Mouse (Mus musculus): ENCODE results near the gene Thbs2. TPM values are rescaled to one million over a fixed set of nuclear protein-coding genes. Genes with fewer than 3 reads are reported as not detected.

Gene Thbs2
- polyA plus RNA-seq, 1 experiment from 2014 or later: 2.4 TPM

DNA sequence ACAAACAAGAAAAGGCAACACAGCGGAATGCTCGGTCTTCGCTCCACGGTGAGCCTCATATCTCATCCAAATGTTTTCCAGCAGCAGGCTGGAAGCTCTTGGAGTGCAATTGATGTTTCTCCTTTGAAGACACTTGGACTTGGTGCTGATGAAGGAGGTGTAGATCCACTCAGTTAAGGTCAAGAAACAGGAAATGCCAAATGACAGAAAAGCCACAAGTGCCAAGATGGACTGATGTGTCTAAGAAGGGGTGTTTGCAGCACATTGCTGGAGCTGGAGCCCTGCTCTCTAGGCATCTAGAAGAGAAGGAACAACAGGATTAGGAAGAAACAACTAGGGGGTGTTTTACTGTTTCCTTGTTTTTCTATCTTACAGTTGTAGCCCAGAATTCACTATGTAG lies 26.8 kb downstream of the Thbs2 start:
- Histone ChIP-seq H3K4me1 (replicated peaks; ENCODE audit: control insufficient read depth, insufficient read depth, low read length) (no peaks in the 10 kb centered on the region), H3K27me3 (ENCODE audit: control insufficient read depth, insufficient read depth, low read length) (no peaks in the 10 kb centered on the region), H3K9ac (ENCODE audit: low read length) (no peak overlapping the region), H3K4me3 (ENCODE audit: low read depth, low read length) (no peak overlapping the region), H3K36me3 (ENCODE audit: control insufficient read depth, insufficient read depth, low read length) (no peaks in the 10 kb centered on the region), H3K9me3 (ENCODE audit: control insufficient read depth, low read length) (no peaks in the 10 kb centered on the region), H3K4me2 (ENCODE audit: low read depth, low read length, severe bottlenecking) (no peak overlapping the region), H3K27ac (ENCODE audit: low read depth, low read length) (no peak overlapping the region)
- ATAC-seq (replicated peaks; ENCODE audit: low FRiP score) (no peak), DNase-seq (ENCODE audit: low spot score) (peak; percentile 17)
- 86% methylated on average over 4 of the region's 4 CpGs for WGBS

- ATAC-seq (replicated peaks; ENCODE audit: low FRiP score) (no peak), DNase-seq (ENCODE audit: low spot score) (peak; percentile 11)
- no peak overlapping the region for H3K27ac ChIP-seq (ENCODE audit: low read depth, low read length)
- no peaks in the 10 kb centered on the region for H3K9me3 ChIP-seq (ENCODE audit: control insufficient read depth, low read length)
- no peaks in the 10 kb centered on the region for H3K4me1 ChIP-seq (replicated peaks; ENCODE audit: control insufficient read depth, insufficient read depth, low read length)
- WGBS: 74% methylated on average over 2 of the region's 2 CpGs
- no peak overlapping the region for H3K4me3 ChIP-seq (ENCODE audit: low read depth, low read length)
- no peak overlapping the region for H3K4me2 ChIP-seq (ENCODE audit: low read depth, low read length, severe bottlenecking)
- H3K9ac ChIP-seq (ENCODE audit: low read length): no peak overlapping the region
- H3K27me3 ChIP-seq (ENCODE audit: control insufficient read depth, insufficient read depth, low read length): no peaks in the 10 kb centered on the region
- H3K36me3 ChIP-seq (ENCODE audit: control insufficient read depth, insufficient read depth, low read length): no peaks in the 10 kb centered on the region
These were observed 27.6 kb downstream of the Thbs2 start for GRCm38 (mm10) chr17:14666451-14666850.

DNA sequence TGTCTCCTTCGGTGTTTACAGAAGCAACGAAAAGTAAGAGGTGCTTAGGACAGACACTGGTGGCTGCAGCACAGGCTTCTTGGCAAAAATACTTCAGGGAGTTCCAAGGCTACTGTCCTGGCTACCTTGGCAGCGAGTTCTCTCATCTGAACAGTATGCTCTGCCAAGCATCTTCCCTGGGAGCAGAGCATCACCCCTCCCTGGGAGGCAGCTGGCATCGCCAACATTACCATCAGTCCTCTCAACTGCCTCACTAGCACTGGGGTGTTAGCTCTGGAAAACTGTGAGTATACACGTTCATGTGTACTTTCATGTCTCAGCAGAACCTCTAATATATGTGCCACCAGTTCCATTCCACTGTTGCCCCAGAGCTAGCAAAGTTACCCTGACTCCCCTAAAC lies 30.7 kb downstream of the Thbs2 start:
- ATAC-seq (replicated peaks; ENCODE audit: low FRiP score): no peak
- Histone ChIP-seq H3K36me3 (ENCODE audit: control insufficient read depth, insufficient read depth, low read length) (no peaks in the 10 kb centered on the region), H3K4me1 (replicated peaks; ENCODE audit: control insufficient read depth, insufficient read depth, low read length) (no peaks in the 10 kb centered on the region), H3K27ac (ENCODE audit: low read depth, low read length) (no peak overlapping the region), H3K4me2 (ENCODE audit: low read depth, low read length, severe bottlenecking) (no peak overlapping the region), H3K9ac (ENCODE audit: low read length) (no peak overlapping the region), H3K27me3 (ENCODE audit: control insufficient read depth, insufficient read depth, low read length) (no peaks in the 10 kb centered on the region), H3K9me3 (ENCODE audit: control insufficient read depth, low read length) (no peaks in the 10 kb centered on the region), H3K4me3 (ENCODE audit: low read depth, low read length) (no peak overlapping the region)
- DNase-seq (ENCODE audit: low spot score): no peak
- WGBS: 80% methylated on average over 5 of the region's 5 CpGs

DNA sequence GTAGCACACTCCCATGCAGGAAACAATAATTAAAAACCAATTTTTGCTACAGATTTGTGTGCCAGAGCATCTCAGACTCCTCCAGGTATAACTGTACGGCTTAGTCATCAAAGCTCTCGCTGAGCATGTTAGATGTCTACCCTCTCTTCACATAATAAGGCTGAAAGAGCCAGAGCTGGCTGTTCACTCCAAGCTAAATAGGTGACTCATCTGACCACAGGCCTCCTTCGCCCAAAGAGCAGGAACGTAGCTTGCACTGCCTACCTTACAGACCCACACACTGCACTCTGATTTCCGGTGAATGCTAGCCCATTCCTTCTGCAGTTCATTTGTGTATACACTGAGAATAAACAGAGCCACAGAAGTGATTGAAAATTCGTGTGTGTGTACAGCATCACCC lies 31.6 kb downstream of the Thbs2 start:
- no peaks in the 10 kb centered on the region for H3K9me3 ChIP-seq (ENCODE audit: control insufficient read depth, low read length)
- no peak for ATAC-seq (replicated peaks; ENCODE audit: low FRiP score)
- H3K9ac ChIP-seq (ENCODE audit: low read length): no peak overlapping the region
- H3K4me1 ChIP-seq (replicated peaks; ENCODE audit: control insufficient read depth, insufficient read depth, low read length): no peaks in the 10 kb centered on the region
- no peaks in the 10 kb centered on the region for H3K27me3 ChIP-seq (ENCODE audit: control insufficient read depth, insufficient read depth, low read length)
- no peaks in the 10 kb centered on the region for H3K36me3 ChIP-seq (ENCODE audit: control insufficient read depth, insufficient read depth, low read length)
- H3K4me3 ChIP-seq (ENCODE audit: low read depth, low read length): no peak overlapping the region
- no peak overlapping the region for H3K4me2 ChIP-seq (ENCODE audit: low read depth, low read length, severe bottlenecking)
- DNase-seq (ENCODE audit: low spot score): no peak
- H3K27ac ChIP-seq (ENCODE audit: low read depth, low read length): no peak overlapping the region
- 89% methylated on average over 6 of the region's 6 CpGs for WGBS

DNA sequence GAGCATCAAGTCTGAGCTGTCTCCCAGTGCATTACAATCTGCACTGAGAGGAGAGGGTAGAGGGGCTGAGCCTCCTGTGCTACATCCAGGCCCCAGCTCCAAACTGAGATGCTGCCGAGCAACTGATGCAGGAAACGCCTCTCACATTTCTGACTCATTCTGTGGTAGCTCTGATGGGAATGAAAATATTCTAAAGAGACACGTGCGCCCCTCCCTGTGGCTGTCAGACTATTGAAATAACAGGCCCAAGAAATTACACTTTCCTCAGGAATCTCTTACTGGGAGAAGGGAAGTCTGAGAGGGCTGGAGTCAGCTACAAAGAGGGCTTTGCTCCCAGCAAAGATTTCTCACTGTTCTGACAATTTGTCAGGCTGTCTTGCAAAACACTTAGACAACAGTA lies 34.3 kb downstream of the Thbs2 start:
- no peak for DNase-seq (ENCODE audit: low spot score)
- H3K9ac ChIP-seq (ENCODE audit: low read length): no peak overlapping the region
- H3K9me3 ChIP-seq (ENCODE audit: control insufficient read depth, low read length): no peaks in the 10 kb centered on the region
- H3K4me2 ChIP-seq (ENCODE audit: low read depth, low read length, severe bottlenecking): no peak overlapping the region
- H3K27me3 ChIP-seq (ENCODE audit: control insufficient read depth, insufficient read depth, low read length): no peaks in the 10 kb centered on the region
- 68% methylated on average over 4 of the region's 4 CpGs for WGBS
- H3K4me1 ChIP-seq (replicated peaks; ENCODE audit: control insufficient read depth, insufficient read depth, low read length): no peaks in the 10 kb centered on the region
- H3K36me3 ChIP-seq (ENCODE audit: control insufficient read depth, insufficient read depth, low read length): no peaks in the 10 kb centered on the region
- no peak for ATAC-seq (replicated peaks; ENCODE audit: low FRiP score)
- H3K4me3 ChIP-seq (ENCODE audit: low read depth, low read length): no peak overlapping the region
- no peak overlapping the region for H3K27ac ChIP-seq (ENCODE audit: low read depth, low read length)

GRCm38 (mm10) chr17:14658123-14658522 lies 35.9 kb downstream of the Thbs2 start:
- DNase-seq (ENCODE audit: low spot score) (no peak), ATAC-seq (replicated peaks; ENCODE audit: low FRiP score) (no peak)
- Histone ChIP-seq H3K27me3 (ENCODE audit: control insufficient read depth, insufficient read depth, low read length) (no peaks in the 10 kb centered on the region), H3K9ac (ENCODE audit: low read length) (no peak overlapping the region), H3K9me3 (ENCODE audit: control insufficient read depth, low read length) (no peaks in the 10 kb centered on the region), H3K4me1 (replicated peaks; ENCODE audit: control insufficient read depth, insufficient read depth, low read length) (no peaks in the 10 kb centered on the region), H3K4me3 (ENCODE audit: low read depth, low read length) (no peak overlapping the region), H3K27ac (ENCODE audit: low read depth, low read length) (no peak overlapping the region), H3K4me2 (ENCODE audit: low read depth, low read length, severe bottlenecking) (no peak overlapping the region), H3K36me3 (ENCODE audit: control insufficient read depth, insufficient read depth, low read length) (no peaks in the 10 kb centered on the region)
- WGBS: 76% methylated on average over 2 of the region's 2 CpGs

GRCm38 (mm10) chr17:14657123-14657522 lies 36.9 kb downstream of the Thbs2 start:
- peak; percentile 7 for DNase-seq (ENCODE audit: low spot score)
- Histone ChIP-seq H3K4me1 (replicated peaks; ENCODE audit: control insufficient read depth, insufficient read depth, low read length) (no peaks in the 10 kb centered on the region), H3K4me3 (ENCODE audit: low read depth, low read length) (no peak overlapping the region), H3K27me3 (ENCODE audit: control insufficient read depth, insufficient read depth, low read length) (no peaks in the 10 kb centered on the region), H3K9ac (ENCODE audit: low read length) (no peak overlapping the region), H3K36me3 (ENCODE audit: control insufficient read depth, insufficient read depth, low read length) (no peaks in the 10 kb centered on the region), H3K27ac (ENCODE audit: low read depth, low read length) (no peak overlapping the region), H3K4me2 (ENCODE audit: low read depth, low read length, severe bottlenecking) (no peak overlapping the region), H3K9me3 (ENCODE audit: control insufficient read depth, low read length) (no peaks in the 10 kb centered on the region)
- ATAC-seq (replicated peaks; ENCODE audit: low FRiP score): no peak

DNA sequence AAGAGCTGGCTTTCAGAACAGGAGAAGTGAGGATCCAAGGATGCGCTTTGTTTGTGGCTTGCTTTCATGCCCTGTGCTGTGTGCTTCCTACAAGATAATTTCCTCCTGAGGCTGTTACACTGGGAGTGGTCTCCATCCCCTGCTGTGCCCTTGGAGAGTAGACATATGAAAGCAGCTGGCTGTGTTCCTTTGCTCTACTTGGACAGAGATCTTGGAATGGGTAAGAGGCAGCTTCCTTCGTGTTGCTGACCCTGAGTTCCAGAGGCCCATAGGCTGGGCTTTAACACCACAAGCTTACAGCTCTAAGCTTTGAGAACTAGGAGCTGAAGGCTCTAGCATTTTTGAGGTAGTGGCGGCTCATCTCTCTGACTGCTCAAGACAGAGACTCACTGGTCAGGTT lies 39.1 kb downstream of the Thbs2 start:
- WGBS: 81% methylated on average over 3 of the region's 3 CpGs
- ATAC-seq (replicated peaks; ENCODE audit: low FRiP score): no peak
- H3K4me2 ChIP-seq (ENCODE audit: low read depth, low read length, severe bottlenecking): no peak overlapping the region
- no peak overlapping the region for H3K4me3 ChIP-seq (ENCODE audit: low read depth, low read length)
- DNase-seq (ENCODE audit: low spot score): no peak
- no peak overlapping the region for H3K9ac ChIP-seq (ENCODE audit: low read length)
- no peaks in the 10 kb centered on the region for H3K27me3 ChIP-seq (ENCODE audit: control insufficient read depth, insufficient read depth, low read length)
- no peak overlapping the region for H3K27ac ChIP-seq (ENCODE audit: low read depth, low read length)
- no peaks in the 10 kb centered on the region for H3K9me3 ChIP-seq (ENCODE audit: control insufficient read depth, low read length)
- no peaks in the 10 kb centered on the region for H3K36me3 ChIP-seq (ENCODE audit: control insufficient read depth, insufficient read depth, low read length)
- H3K4me1 ChIP-seq (replicated peaks; ENCODE audit: control insufficient read depth, insufficient read depth, low read length): no peaks in the 10 kb centered on the region

GRCm38 (mm10) chr17:14652013-14652412 lies 42.0 kb downstream of the Thbs2 start:
- Histone ChIP-seq H3K36me3 (ENCODE audit: control insufficient read depth, insufficient read depth, low read length) (no peaks in the 10 kb centered on the region), H3K9ac (ENCODE audit: low read length) (no peak overlapping the region), H3K4me2 (ENCODE audit: low read depth, low read length, severe bottlenecking) (no peak overlapping the region), H3K4me3 (ENCODE audit: low read depth, low read length) (no peak overlapping the region), H3K27ac (ENCODE audit: low read depth, low read length) (no peak overlapping the region), H3K27me3 (ENCODE audit: control insufficient read depth, insufficient read depth, low read length) (no peaks in the 10 kb centered on the region), H3K9me3 (ENCODE audit: control insufficient read depth, low read length) (no peaks in the 10 kb centered on the region), H3K4me1 (replicated peaks; ENCODE audit: control insufficient read depth, insufficient read depth, low read length) (no peaks in the 10 kb centered on the region)
- ATAC-seq (replicated peaks; ENCODE audit: low FRiP score) (no peak), DNase-seq (ENCODE audit: low spot score) (no peak)
- WGBS: 88% methylated on average over 7 of the region's 7 CpGs
